Mouse (Mus musculus) heart, embryonic 13.5 days (tissue): Measurements from ENCODE around the gene Rapgef5. TPM values are rescaled to one million over a fixed set of nuclear protein-coding genes. Genes with fewer than 3 reads are reported as not detected.
A peak's percentile ranks its signal among the peaks of the same experiment; 100 is the strongest.

Source experiments
- ATAC-seq: fragments of 200-750 bp; cut with Nextera tagmentation; 2 replicates; pipeline ENCODE4 v1.8.0; 2017; ENCODE audit warnings: moderate TSS enrichment; ENCODE audit not compliant: insufficient number of reproducible peaks, low FRiP score, low TSS enrichment; ENCODE audit errors: extremely low read depth
- H3K27ac ChIP-seq: fragments of 300-500 bp; sonication (generic); replicated peaks from 2 replicates; pipeline ENCODE4 v1.5.1; 2015; ENCODE audit warnings: moderate library complexity, mild to moderate bottlenecking, inconsistent platforms
- H3K27me3 ChIP-seq: fragments of 300-500 bp; sonication (generic); replicated peaks from 2 replicates; pipeline ENCODE4 v1.6.1; 2015; ENCODE audit warnings: mild to moderate bottlenecking, inconsistent platforms
- H3K36me3 ChIP-seq: fragments of 300-500 bp; sonication (generic); 2 replicates; pipeline ENCODE4 v1.6.1; 2015; ENCODE audit warnings: mild to moderate bottlenecking, inconsistent platforms
- H3K4me1 ChIP-seq: fragments of 300-500 bp; sonication (generic); 2 replicates; pipeline ENCODE4 v1.6.1; 2015; ENCODE audit warnings: inconsistent platforms
- H3K4me2 ChIP-seq: fragments of 300-500 bp; sonication (generic); 2 replicates; pipeline ENCODE4 v1.6.1; 2015; ENCODE audit warnings: inconsistent platforms, mild to moderate bottlenecking, moderate library complexity
- H3K4me3 ChIP-seq: fragments of 300-500 bp; sonication (generic); 2 replicates; pipeline ENCODE4 v1.5.1; 2015; ENCODE audit warnings: moderate library complexity, mild to moderate bottlenecking, inconsistent platforms
- H3K9ac ChIP-seq: fragments of 300-500 bp; sonication (generic); 2 replicates; pipeline ENCODE4 v1.6.1; 2015; ENCODE audit warnings: inconsistent platforms, mild to moderate bottlenecking, moderate library complexity
- H3K9me3 ChIP-seq: fragments of 300-500 bp; sonication (generic); 2 replicates; pipeline ENCODE4 v1.6.1; 2016; ENCODE audit warnings: inconsistent platforms
- WGBS: fragments of 180-500 bp; shearing (Covaris S2); methylation state at CpG from one replicate; pipeline ENCODE4 v1.1.7; 2015; ENCODE audit warnings: mixed read lengths; 5-methylcytosine and 5-hydroxymethylcytosine counted together
- polyA plus RNA-seq: library from polyadenylated mRNA; unstranded; fragments of >200 nt; fragmentation: Nextera tagmentation; extraction: Ambion mirVana; gene quantifications from 2 replicates; pipeline ENCODE4 v1.2.1, GENCODE M21; 2015

Gene Rapgef5
- polyA plus RNA-seq, result 16.6 and 17.6 TPM in 2 replicates

GRCm38 (mm10) chr12:117516179-117516578 lies at the start of gene Rapgef5:
TSS of gene Rapgef5 (plus strand) at chr12:117516479.
- Histone ChIP-seq H3K9ac (no peak within 1 kb of the TSS), H3K4me1 (peaks cover 7% of the 10 kb centered on the region), H3K4me3 (no peak within 1 kb of the TSS), H3K36me3 (no peaks in the 10 kb centered on the region), H3K27ac (no peak within 1 kb of the TSS), H3K9me3 (no peaks in the 10 kb centered on the region), H3K4me2 (no peak within 1 kb of the TSS), H3K27me3 (no peaks in the 10 kb centered on the region)
- ATAC-seq, result no peak
- WGBS, result 89% methylated on average over 2 of the region's 2 CpGs

DNA sequence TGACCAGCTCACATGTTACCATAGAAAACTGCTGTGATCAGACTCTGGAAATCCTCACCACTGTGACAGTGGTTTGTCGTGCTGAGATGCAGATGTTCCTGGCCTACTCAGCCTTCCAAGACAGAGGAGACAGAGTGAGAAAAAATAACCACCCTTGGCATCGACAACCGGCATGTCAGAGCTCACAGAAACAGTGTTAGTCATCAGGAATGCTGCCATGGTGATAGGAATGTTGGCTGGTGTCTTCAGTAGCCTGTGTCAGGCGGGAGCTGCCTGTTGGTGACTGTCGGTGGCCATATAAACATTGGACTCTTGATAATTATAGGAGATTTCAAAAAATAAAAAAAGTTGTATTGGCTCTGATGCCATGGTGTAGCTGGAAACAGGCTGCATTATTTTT lies 48.0 kb upstream of the Rapgef5 start:
- no peaks in the 10 kb centered on the region for H3K9me3 ChIP-seq
- peaks cover 25% of the 10 kb centered on the region for H3K4me1 ChIP-seq
- H3K27me3 ChIP-seq, result no peaks in the 10 kb centered on the region
- H3K4me3 ChIP-seq, result no peak overlapping the region
- no peaks in the 10 kb centered on the region for H3K36me3 ChIP-seq
- H3K9ac ChIP-seq, result no peak overlapping the region
- no peak overlapping the region for H3K4me2 ChIP-seq
- 13% methylated on average over 5 of the region's 5 CpGs for WGBS
- no peak overlapping the region for H3K27ac ChIP-seq
- ATAC-seq, result no peak

DNA sequence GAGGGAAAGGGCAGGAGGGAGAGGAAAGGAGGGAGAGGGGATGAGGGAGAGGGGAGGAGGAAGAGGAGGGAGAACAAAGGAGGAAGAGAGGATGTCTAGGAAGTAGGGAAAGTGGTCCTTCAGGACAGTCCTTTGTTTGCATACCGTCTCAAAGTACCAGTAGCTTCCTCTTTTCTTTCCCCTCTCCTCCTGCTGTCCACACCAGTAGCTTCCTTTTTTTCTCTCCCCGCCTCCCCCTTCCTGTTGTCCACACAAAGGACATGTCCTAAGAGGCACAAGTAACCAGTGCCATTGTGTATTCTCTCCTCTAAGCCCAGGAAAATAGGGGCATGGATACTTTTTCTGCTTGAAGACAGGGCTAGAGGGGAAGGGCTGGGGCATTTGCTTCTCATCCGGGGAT lies 37.3 kb upstream of the Rapgef5 start:
- H3K4me2 ChIP-seq, result no peak overlapping the region
- no peaks in the 10 kb centered on the region for H3K27me3 ChIP-seq
- 44% methylated on average over 3 of the region's 3 CpGs for WGBS
- peaks cover 39% of the 10 kb centered on the region for H3K4me1 ChIP-seq
- H3K27ac ChIP-seq, result peak overlapping the region; percentile 36
- no peak for ATAC-seq
- H3K36me3 ChIP-seq, result no peaks in the 10 kb centered on the region
- no peak overlapping the region for H3K4me3 ChIP-seq
- H3K9ac ChIP-seq, result no peak overlapping the region
- H3K9me3 ChIP-seq, result no peaks in the 10 kb centered on the region

- Histone ChIP-seq H3K27me3 (no peaks in the 10 kb centered on the region), H3K9me3 (no peaks in the 10 kb centered on the region), H3K4me2 (peak overlapping the region; percentile 33), H3K36me3 (no peaks in the 10 kb centered on the region), H3K27ac (peak overlapping the region; percentile 36), H3K4me1 (peaks cover 39% of the 10 kb centered on the region), H3K4me3 (no peak overlapping the region), H3K9ac (no peak overlapping the region)
- ATAC-seq, result no peak
- 49% methylated on average over 7 of the region's 7 CpGs for WGBS
These were observed 36.6 kb upstream of the Rapgef5 start for GRCm38 (mm10) chr12:117479680-117480079.

GRCm38 (mm10) chr12:117480958-117481357 lies 35.3 kb upstream of the Rapgef5 start:
- H3K27me3 ChIP-seq, result no peaks in the 10 kb centered on the region
- no peak overlapping the region for H3K9ac ChIP-seq
- H3K36me3 ChIP-seq, result no peaks in the 10 kb centered on the region
- H3K27ac ChIP-seq, result no peak overlapping the region
- H3K4me1 ChIP-seq, result peaks cover 39% of the 10 kb centered on the region
- no peak overlapping the region for H3K4me2 ChIP-seq
- ATAC-seq, result no peak
- H3K9me3 ChIP-seq, result no peaks in the 10 kb centered on the region; the same call in 1 of the 2 replicates
- no peak overlapping the region for H3K4me3 ChIP-seq
- 71% methylated on average over 3 of the region's 3 CpGs for WGBS

DNA sequence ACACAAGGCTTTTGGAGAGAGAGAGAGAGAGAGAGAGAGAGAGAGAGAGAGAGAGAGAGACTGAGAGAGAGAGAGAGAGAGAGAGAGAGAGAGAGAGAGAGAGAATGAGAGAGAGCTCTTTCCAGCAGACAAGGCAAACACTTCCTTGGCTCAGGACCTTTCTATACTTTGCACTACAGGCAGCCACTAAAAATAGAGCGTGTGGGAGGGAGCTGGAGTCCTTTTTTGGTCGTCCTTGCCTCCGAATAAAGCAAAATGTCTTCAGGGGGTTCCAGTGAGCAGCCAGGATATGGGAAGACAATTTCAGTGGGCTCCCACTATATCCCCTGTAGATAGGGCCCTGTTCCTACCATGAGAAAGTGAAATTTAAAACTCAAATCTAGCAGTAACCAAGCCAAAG lies 33.6 kb upstream of the Rapgef5 start:
- Histone ChIP-seq H3K4me1 (peaks cover 48% of the 10 kb centered on the region), H3K9ac (no peak overlapping the region), H3K4me2 (no peak overlapping the region), H3K36me3 (no peaks in the 10 kb centered on the region), H3K9me3 (no peaks in the 10 kb centered on the region; the same call in 1 of the 2 replicates), H3K27me3 (no peaks in the 10 kb centered on the region), H3K27ac (peak overlapping the region; percentile 89), H3K4me3 (no peak overlapping the region)
- WGBS, result 5% methylated on average over 3 of the region's 3 CpGs
- ATAC-seq, result no peak

- H3K4me2 ChIP-seq, result no peak overlapping the region
- H3K9ac ChIP-seq, result no peak overlapping the region
- H3K27ac ChIP-seq, result no peak overlapping the region
- H3K27me3 ChIP-seq, result no peaks in the 10 kb centered on the region
- 73% methylated on average over 4 of the region's 4 CpGs for WGBS
- ATAC-seq, result no peak
- no peak overlapping the region for H3K4me3 ChIP-seq
- peaks cover 29% of the 10 kb centered on the region for H3K4me1 ChIP-seq
- H3K9me3 ChIP-seq, result no peaks in the 10 kb centered on the region; the same call in 1 of the 2 replicates
- H3K36me3 ChIP-seq, result no peaks in the 10 kb centered on the region
These were observed 29.9 kb upstream of the Rapgef5 start for GRCm38 (mm10) chr12:117486118-117487057.

GRCm38 (mm10) chr12:117496501-117497176 lies 19.6 kb upstream of the Rapgef5 start:
- ATAC-seq, result no peak

GRCm38 (mm10) chr12:117497361-117497760 lies 18.9 kb upstream of the Rapgef5 start:
- Histone ChIP-seq H3K4me3 (no peak overlapping the region), H3K36me3 (no peaks in the 10 kb centered on the region), H3K9ac (no peak overlapping the region), H3K27ac (no peak overlapping the region), H3K9me3 (no peaks in the 10 kb centered on the region), H3K27me3 (no peaks in the 10 kb centered on the region), H3K4me2 (no peak overlapping the region), H3K4me1 (peaks cover 15% of the 10 kb centered on the region)
- ATAC-seq, result no peak
- WGBS, result 94% methylated on average over 1 of the region's 1 CpGs

More at GRCm38 (mm10) chr12:117496501-117497176, 19.6 kb upstream of the Rapgef5 start:
- Histone ChIP-seq H3K36me3 (no peaks in the 10 kb centered on the region), H3K9ac (no peak overlapping the region), H3K4me3 (no peak overlapping the region), H3K4me1 (peaks cover 15% of the 10 kb centered on the region), H3K27ac (no peak overlapping the region), H3K4me2 (no peak overlapping the region), H3K27me3 (no peaks in the 10 kb centered on the region), H3K9me3 (no peaks in the 10 kb centered on the region)
- 61% methylated on average over 3 of the region's 3 CpGs for WGBS

GRCm38 (mm10) chr12:117499242-117499641 lies 17.0 kb upstream of the Rapgef5 start:
- no peak overlapping the region for H3K9ac ChIP-seq
- H3K27ac ChIP-seq, result no peak overlapping the region
- H3K4me3 ChIP-seq, result no peak overlapping the region
- no peaks in the 10 kb centered on the region for H3K27me3 ChIP-seq
- ATAC-seq, result no peak
- no peaks in the 10 kb centered on the region for H3K36me3 ChIP-seq
- no peaks in the 10 kb centered on the region for H3K9me3 ChIP-seq
- 71% methylated on average over 5 of the region's 5 CpGs for WGBS
- H3K4me2 ChIP-seq, result no peak overlapping the region
- H3K4me1 ChIP-seq, result peaks cover 12% of the 10 kb centered on the region

GRCm38 (mm10) chr12:117501180-117501579 lies 15.1 kb upstream of the Rapgef5 start:
- WGBS, result 48% methylated on average over 4 of the region's 4 CpGs
- no peaks in the 10 kb centered on the region for H3K36me3 ChIP-seq
- no peak; the same call in 1 of the 2 replicates for ATAC-seq

More at GRCm38 (mm10) chr12:117501180-117501579, 15.1 kb upstream of the Rapgef5 start:
- Histone ChIP-seq H3K4me1 (peaks cover 10% of the 10 kb centered on the region), H3K9ac (no peak overlapping the region), H3K9me3 (no peaks in the 10 kb centered on the region), H3K4me3 (no peak overlapping the region), H3K27ac (peak overlapping the region; percentile 40; the same call in 1 of the 2 replicates), H3K27me3 (no peaks in the 10 kb centered on the region), H3K4me2 (no peak overlapping the region)
